Mouse (Mus musculus) stomach, postnatal 0 days (tissue): ENCODE results near the gene Slc35g1.

Experiments used
- CTCF ChIP-seq: IDR thresholded peaks from 2 replicates; pipeline ENCODE4 v1.5.1; 2016; ENCODE audit warnings: antibody characterized with exemption, low read depth, mild to moderate bottlenecking, moderate library complexity
- EP300 ChIP-seq: optimal IDR thresholded peaks from 2 replicates; pipeline ENCODE3; 2016; ENCODE audit warnings: antibody characterized with exemption

DNA sequence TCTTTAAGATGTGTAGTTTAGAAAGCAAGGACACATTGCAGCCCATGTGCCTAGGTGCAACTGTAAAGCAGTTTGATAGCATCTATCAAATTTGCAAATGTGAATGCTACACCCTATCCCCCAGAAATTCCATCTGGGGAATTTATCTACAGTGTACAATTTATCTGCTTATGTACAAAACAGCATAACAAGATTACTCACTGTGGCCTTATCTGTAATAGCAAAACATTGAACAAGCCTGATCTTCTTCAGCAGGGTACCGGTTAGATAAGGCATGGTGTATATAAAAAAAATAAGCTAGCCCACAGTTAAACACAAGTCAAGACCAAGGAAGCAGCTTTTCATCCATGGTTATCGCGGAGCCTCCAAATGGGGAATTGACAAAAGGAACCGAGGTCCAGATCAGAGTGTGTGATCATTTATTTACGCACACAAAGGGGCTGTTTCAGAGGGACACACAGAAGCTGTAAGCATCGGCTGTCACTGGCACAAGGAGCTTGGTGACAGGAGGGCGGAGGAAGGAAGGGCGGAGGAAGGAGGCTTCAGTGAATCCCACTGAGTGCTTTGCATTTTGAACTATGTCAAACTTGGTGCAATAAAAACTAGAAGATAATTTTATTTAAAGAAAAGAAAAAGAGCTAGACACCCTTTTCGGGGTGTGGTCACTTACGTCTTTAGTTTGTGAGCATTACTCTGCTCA lies 14.7 kb downstream of the Slc35g1 start:
- no peak for TF ChIP-seq CTCF
- no peak for TF ChIP-seq EP300
